Mouse (Mus musculus) midbrain, embryonic 10.5 days (tissue): ENCODE data around the gene Tex22. TPM values are rescaled to one million over a fixed set of nuclear protein-coding genes. Genes with fewer than 3 reads are reported as not detected.

Experiments
- DNase-seq: peaks from one replicate; pipeline ENCODE4 v3.0.0-alpha.2; 2017; ENCODE audit warnings: low spot score
- H3K27ac ChIP-seq: fragments of 300-500 bp; sonication (generic); replicated peaks from 2 replicates; pipeline ENCODE4 v1.5.1; 2016; ENCODE audit warnings: mild to moderate bottlenecking
- H3K27me3 ChIP-seq: fragments of 300-500 bp; sonication (generic); 2 replicates; pipeline ENCODE4 v1.6.1; 2016; ENCODE audit warnings: low read depth, mild to moderate bottlenecking; ENCODE audit not compliant: poor library complexity, severe bottlenecking
- H3K36me3 ChIP-seq: fragments of 300-500 bp; sonication (generic); 2 replicates; pipeline ENCODE4 v1.6.1; 2016; ENCODE audit warnings: mild to moderate bottlenecking, moderate library complexity
- H3K4me1 ChIP-seq: fragments of 300-500 bp; sonication (generic); 2 replicates; pipeline ENCODE4 v1.6.1; 2016
- H3K4me3 ChIP-seq: fragments of 300-500 bp; sonication (generic); 2 replicates; pipeline ENCODE4 v1.5.1; 2016; ENCODE audit warnings: mild to moderate bottlenecking, moderate library complexity
- H3K9me3 ChIP-seq: fragments of 300-500 bp; sonication (generic); replicated peaks from 2 replicates; pipeline ENCODE4 v1.6.1; 2016; ENCODE audit warnings: mild to moderate bottlenecking
- WGBS: fragments of 180-500 bp; shearing (Covaris S2); methylation state at CpG from one replicate; pipeline ENCODE4 v1.1.7; 2016; 5-methylcytosine and 5-hydroxymethylcytosine counted together
- polyA plus RNA-seq: library from polyadenylated mRNA; unstranded; fragments of >200 nt; fragmentation: Nextera tagmentation; extraction: Ambion mirVana; gene quantifications from 2 replicates; pipeline ENCODE4 v1.2.1, GENCODE M21; 2016

Tex22 gene
- polyA plus RNA-seq, 1 experiment from 2014 or later: not detected

DNA sequence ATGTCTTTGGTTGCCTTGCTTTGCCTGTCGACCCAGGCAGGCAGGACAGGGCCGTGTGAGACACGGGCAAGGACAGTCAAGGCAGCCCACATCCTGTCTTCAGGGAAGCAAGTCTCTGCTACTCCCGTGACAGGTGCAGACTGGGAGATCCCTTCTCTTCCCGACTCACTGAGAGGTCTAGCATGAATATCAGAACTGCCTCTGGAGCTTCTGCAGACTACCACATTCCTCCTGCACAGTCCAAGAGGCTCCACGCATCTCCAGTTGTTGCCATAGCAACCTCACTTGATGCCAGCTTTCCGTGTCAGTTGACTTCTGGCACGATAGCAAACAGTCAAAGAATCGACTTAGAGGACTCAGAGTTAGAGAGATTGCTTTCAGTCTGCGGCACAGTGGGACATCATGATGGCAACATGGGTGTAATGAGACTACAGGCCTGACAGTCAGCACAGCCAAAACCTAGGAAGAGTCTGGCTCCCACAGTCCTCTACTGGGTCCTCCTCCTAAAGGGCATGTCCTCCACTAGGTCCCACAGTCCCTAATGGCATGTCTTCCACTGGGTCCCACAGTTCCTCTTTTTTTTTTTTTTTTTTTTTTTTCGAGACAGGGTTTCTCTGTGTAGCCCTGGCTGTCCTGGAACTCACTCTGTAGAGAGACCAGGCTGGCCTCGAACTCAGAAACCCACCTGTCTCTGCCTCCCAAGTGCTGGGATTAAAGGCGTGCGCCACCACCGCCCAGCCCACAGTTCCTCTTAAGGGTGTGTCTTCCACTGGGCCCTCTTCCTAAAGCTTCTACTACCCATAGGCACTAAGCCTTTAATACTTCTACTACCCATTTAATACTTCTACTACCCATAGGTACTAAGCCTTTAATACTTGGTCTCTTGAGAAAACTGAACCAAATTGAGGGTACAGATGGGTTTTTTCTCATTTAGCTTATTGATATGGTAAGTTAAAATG, 32.5 kb upstream of the Tex22 start:
- DNase-seq: no peak
- H3K4me1 ChIP-seq: peaks cover 15% of the 10 kb centered on the region
- H3K4me3 ChIP-seq: no peak overlapping the region
- H3K36me3 ChIP-seq: peaks cover 32% of the 10 kb centered on the region
- H3K27me3 ChIP-seq: no peaks in the 10 kb centered on the region
- 73% methylated on average over 15 of the region's 15 CpGs for WGBS
- H3K9me3 ChIP-seq: no peaks in the 10 kb centered on the region
- no peak overlapping the region for H3K27ac ChIP-seq

- 87% methylated on average over 2 of the region's 2 CpGs for WGBS
- Histone ChIP-seq H3K27me3 (no peaks in the 10 kb centered on the region), H3K4me3 (no peak overlapping the region), H3K36me3 (peaks cover 40% of the 10 kb centered on the region), H3K4me1 (peaks cover 15% of the 10 kb centered on the region), H3K9me3 (no peaks in the 10 kb centered on the region), H3K27ac (no peak overlapping the region)
- no peak for DNase-seq
Observed at GRCm38 (mm10) chr12:113042543-113042942, 31.8 kb upstream of the Tex22 start.

DNA sequence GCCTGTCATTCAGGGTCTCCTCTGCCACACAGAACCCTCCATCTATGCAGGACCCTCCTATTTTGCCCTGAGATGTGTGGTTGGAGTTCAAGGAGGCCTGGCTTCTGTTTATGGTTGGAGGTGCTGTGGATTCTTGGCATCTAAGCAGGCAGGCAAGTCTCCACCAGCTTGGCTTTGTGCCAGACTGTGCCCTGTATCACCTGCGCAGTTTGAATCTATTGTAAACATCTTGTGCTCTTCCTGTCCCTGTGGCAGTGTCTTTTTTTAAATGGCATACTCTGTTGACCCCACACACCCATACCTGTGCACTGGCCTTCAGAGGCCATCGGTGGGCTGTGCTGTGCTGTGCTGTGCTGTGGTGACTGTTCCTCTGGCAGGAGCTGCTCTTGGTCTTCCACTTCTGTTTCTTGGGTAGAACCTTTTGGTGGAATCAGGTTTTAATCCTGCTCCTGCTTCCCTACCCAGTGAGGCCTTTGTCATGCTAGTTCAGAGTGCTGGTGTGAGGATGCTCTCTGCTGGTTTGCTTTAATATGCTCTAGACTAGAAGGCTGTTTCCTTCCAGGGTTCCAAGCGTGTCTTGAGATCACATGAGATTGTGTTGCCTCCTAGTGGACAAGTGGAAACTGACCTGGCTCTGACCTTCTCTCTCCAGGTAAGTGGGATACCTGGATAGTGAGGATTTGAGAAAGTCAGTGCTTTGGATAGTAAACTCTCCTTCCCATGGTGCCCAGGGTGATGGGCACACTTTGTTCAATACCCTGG, 29.2 kb upstream of the Tex22 start:
- H3K27ac ChIP-seq: no peak overlapping the region
- WGBS: 89% methylated on average over 3 of the region's 3 CpGs
- H3K27me3 ChIP-seq: no peaks in the 10 kb centered on the region
- peaks cover 63% of the 10 kb centered on the region for H3K36me3 ChIP-seq
- DNase-seq: no peak
- peaks cover 15% of the 10 kb centered on the region for H3K4me1 ChIP-seq
- H3K9me3 ChIP-seq: no peaks in the 10 kb centered on the region
- no peak overlapping the region for H3K4me3 ChIP-seq

DNA sequence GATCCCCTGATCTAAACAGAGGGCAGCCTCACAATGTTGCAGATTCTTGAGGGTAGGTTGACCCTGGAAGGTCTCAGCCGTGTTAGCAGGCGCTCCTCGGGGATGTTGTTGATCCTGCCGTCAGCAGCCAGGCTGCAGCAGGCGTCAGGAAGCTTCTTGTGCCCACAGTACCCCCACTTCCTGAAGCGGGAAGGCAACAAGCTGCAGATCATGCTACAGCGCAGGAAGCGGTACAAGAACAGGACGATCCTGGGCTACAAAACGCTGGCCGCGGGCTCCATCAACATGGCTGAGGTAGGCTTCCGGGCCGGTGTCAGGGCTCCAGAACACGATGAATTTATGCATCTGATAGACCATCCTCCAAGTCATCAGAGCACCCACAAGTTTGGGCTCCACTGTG, 27.4 kb upstream of the Tex22 start:
- no peak overlapping the region for H3K4me3 ChIP-seq
- peaks cover 81% of the 10 kb centered on the region for H3K36me3 ChIP-seq
- no peak overlapping the region for H3K27ac ChIP-seq
- peaks cover 10% of the 10 kb centered on the region; the same call in 1 of the 2 replicates for H3K4me1 ChIP-seq
- WGBS: 96% methylated on average over 15 of the region's 15 CpGs
- DNase-seq: no peak
- no peaks in the 10 kb centered on the region for H3K9me3 ChIP-seq
- H3K27me3 ChIP-seq: no peaks in the 10 kb centered on the region

- WGBS: 96% methylated on average over 5 of the region's 5 CpGs
- Histone ChIP-seq H3K27ac (no peak overlapping the region), H3K36me3 (peaks cover 93% of the 10 kb centered on the region), H3K4me1 (peaks cover 6% of the 10 kb centered on the region; the same call in 1 of the 2 replicates), H3K4me3 (no peak overlapping the region), H3K9me3 (no peaks in the 10 kb centered on the region), H3K27me3 (no peaks in the 10 kb centered on the region)
- no peak for DNase-seq
Observed at GRCm38 (mm10) chr12:113048103-113048502, 26.2 kb upstream of the Tex22 start.

- no peaks in the 10 kb centered on the region for H3K9me3 ChIP-seq
- no peak overlapping the region for H3K4me3 ChIP-seq
- no peak for DNase-seq
- H3K4me1 ChIP-seq: peaks cover 6% of the 10 kb centered on the region; the same call in 1 of the 2 replicates
- peaks cover 96% of the 10 kb centered on the region for H3K36me3 ChIP-seq
- H3K27ac ChIP-seq: no peak overlapping the region
- no peaks in the 10 kb centered on the region for H3K27me3 ChIP-seq
- WGBS: 93% methylated on average over 9 of the region's 9 CpGs
Observed at GRCm38 (mm10) chr12:113049836-113050235, 24.5 kb upstream of the Tex22 start.

GRCm38 (mm10) chr12:113050671-113051070, 23.6 kb upstream of the Tex22 start:
- no peaks in the 10 kb centered on the region for H3K9me3 ChIP-seq
- WGBS: 95% methylated on average over 12 of the region's 12 CpGs
- no peak overlapping the region for H3K4me3 ChIP-seq
- H3K4me1 ChIP-seq: peaks cover 6% of the 10 kb centered on the region; the same call in 1 of the 2 replicates
- H3K27ac ChIP-seq: no peak overlapping the region
- H3K27me3 ChIP-seq: no peaks in the 10 kb centered on the region
- H3K36me3 ChIP-seq: peaks cover 97% of the 10 kb centered on the region
- DNase-seq: no peak

- WGBS: 66% methylated on average over 9 of the region's 9 CpGs
- Histone ChIP-seq H3K27ac (no peak overlapping the region), H3K4me3 (no peak overlapping the region), H3K27me3 (no peaks in the 10 kb centered on the region), H3K36me3 (peaks cover 97% of the 10 kb centered on the region), H3K9me3 (no peaks in the 10 kb centered on the region), H3K4me1 (peaks cover 6% of the 10 kb centered on the region; the same call in 1 of the 2 replicates)
- no peak for DNase-seq
Observed at GRCm38 (mm10) chr12:113051628-113052403, 22.5 kb upstream of the Tex22 start.

- no peaks in the 10 kb centered on the region for H3K27me3 ChIP-seq
- no peak for DNase-seq
- H3K4me1 ChIP-seq: peaks cover 5% of the 10 kb centered on the region; the same call in 1 of the 2 replicates
- H3K9me3 ChIP-seq: no peaks in the 10 kb centered on the region
- H3K4me3 ChIP-seq: no peak overlapping the region
- peaks cover 99% of the 10 kb centered on the region for H3K36me3 ChIP-seq
- H3K27ac ChIP-seq: no peak overlapping the region
- WGBS: 92% methylated on average over 8 of the region's 8 CpGs
Observed at GRCm38 (mm10) chr12:113056089-113056488, 18.2 kb upstream of the Tex22 start.

GRCm38 (mm10) chr12:113060178-113060577, 14.1 kb upstream of the Tex22 start:
- no peaks in the 10 kb centered on the region for H3K9me3 ChIP-seq
- no peak overlapping the region for H3K4me3 ChIP-seq
- H3K36me3 ChIP-seq: peaks cover 100% of the 10 kb centered on the region
- DNase-seq: no peak
- H3K27ac ChIP-seq: no peak overlapping the region
- WGBS: 88% methylated on average over 5 of the region's 5 CpGs
- H3K4me1 ChIP-seq: no peaks in the 10 kb centered on the region
- H3K27me3 ChIP-seq: no peaks in the 10 kb centered on the region

DNA sequence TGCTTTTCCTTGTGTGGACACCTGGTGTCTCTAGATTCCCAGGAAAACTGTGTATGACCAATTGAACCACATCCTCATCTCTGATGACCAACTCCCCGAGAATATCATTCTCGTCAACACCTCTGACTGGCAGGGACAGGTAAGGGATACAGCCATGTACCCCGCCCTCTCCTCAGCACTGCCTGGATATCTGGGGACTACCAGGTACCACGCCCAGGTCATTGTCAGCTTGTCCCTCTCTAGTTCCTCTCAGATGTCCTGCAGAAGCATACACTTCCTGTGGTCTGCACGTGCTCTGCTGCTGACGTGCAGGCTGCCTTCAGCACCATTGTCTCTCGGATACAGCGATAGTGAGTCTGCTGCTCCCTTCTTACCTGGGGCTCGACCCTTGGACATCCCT, 12.7 kb upstream of the Tex22 start:
- Histone ChIP-seq H3K4me1 (no peaks in the 10 kb centered on the region), H3K4me3 (no peak overlapping the region), H3K9me3 (no peaks in the 10 kb centered on the region), H3K36me3 (peaks cover 99% of the 10 kb centered on the region), H3K27ac (no peak overlapping the region), H3K27me3 (no peaks in the 10 kb centered on the region)
- DNase-seq: no peak
- 91% methylated on average over 9 of the region's 9 CpGs for WGBS

DNA sequence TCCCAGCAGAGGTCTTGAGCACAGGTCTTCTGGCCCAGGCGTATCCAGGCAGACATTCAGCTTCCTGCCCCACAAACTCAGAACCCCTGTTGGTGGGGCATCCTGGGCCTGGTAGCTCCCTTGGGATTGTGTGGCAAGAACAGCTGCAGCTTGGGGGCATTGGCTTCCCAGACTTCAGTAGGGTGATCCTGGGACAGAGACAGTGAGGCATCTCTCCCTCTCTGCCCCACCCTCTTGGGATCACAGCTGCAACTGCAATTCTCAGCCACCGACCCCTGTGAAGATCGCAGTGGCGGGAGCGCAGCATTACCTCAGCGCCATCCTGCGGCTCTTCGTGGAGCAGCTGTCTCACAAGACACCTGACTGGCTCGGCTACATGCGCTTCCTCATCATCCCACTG, 12.1 kb upstream of the Tex22 start:
- DNase-seq: no peak
- Histone ChIP-seq H3K9me3 (no peaks in the 10 kb centered on the region), H3K4me1 (no peaks in the 10 kb centered on the region), H3K36me3 (peaks cover 99% of the 10 kb centered on the region), H3K4me3 (no peak overlapping the region), H3K27me3 (no peaks in the 10 kb centered on the region), H3K27ac (no peak overlapping the region)
- WGBS: 90% methylated on average over 10 of the region's 10 CpGs
